Mouse (Mus musculus): Measurements from ENCODE around the gene Nhlrc2.
"Not testable (repeated sequence)": the region's sequence is repeated elsewhere in the genome, so short reads cannot be mapped to it uniquely, and the experiment has no call there.

Nhlrc2 gene

GRCm38 (mm10) chr19:56548230-56549032, at the start of gene Nhlrc2:
Gene Nhlrc2 (plus strand): TSS chr19:56548261.
- peak; percentile 76 for DNase-seq

GRCm38 (mm10) chr19:56503069-56503468, 45.0 kb upstream of the Nhlrc2 start:
- not testable (repeated sequence) for DNase-seq

GRCm38 (mm10) chr19:56503525-56503924, 44.5 kb upstream of the Nhlrc2 start:
- not testable (repeated sequence) for DNase-seq

- DNase-seq, result not testable (repeated sequence)
These were observed 36.9 kb upstream of the Nhlrc2 start for GRCm38 (mm10) chr19:56511207-56511606.

- DNase-seq, result not testable (repeated sequence)
These were observed 34.5 kb upstream of the Nhlrc2 start for GRCm38 (mm10) chr19:56513527-56513926.

GRCm38 (mm10) chr19:56519408-56519807, 28.7 kb upstream of the Nhlrc2 start:
- DNase-seq, result not testable (repeated sequence)

GRCm38 (mm10) chr19:56530529-56530928, 17.5 kb upstream of the Nhlrc2 start:
- DNase-seq, result not testable (repeated sequence)

GRCm38 (mm10) chr19:56531251-56531650, 16.8 kb upstream of the Nhlrc2 start:
- no peak for DNase-seq

- DNase-seq, result no peak
These were observed 14.6 kb upstream of the Nhlrc2 start for GRCm38 (mm10) chr19:56533291-56534071.

GRCm38 (mm10) chr19:56534337-56534736, 13.7 kb upstream of the Nhlrc2 start:
- no peak for DNase-seq

GRCm38 (mm10) chr19:56535064-56535463, 13.0 kb upstream of the Nhlrc2 start:
- DNase-seq, result no peak

GRCm38 (mm10) chr19:56535765-56536164, 12.3 kb upstream of the Nhlrc2 start:
- no peak for DNase-seq

GRCm38 (mm10) chr19:56543320-56543719, 4.7 kb upstream of the Nhlrc2 start:
- no peak for DNase-seq

GRCm38 (mm10) chr19:56544681-56545388, 3.2 kb upstream of the Nhlrc2 start:
- no peak for DNase-seq

GRCm38 (mm10) chr19:56546031-56546430, 2.0 kb upstream of the Nhlrc2 start:
- no peak for DNase-seq

GRCm38 (mm10) chr19:56547456-56548229, 418 bp upstream of the Nhlrc2 start, which contains the start of gene Dclre1a:
Gene Dclre1a (minus strand): TSS chr19:56548222.
- peak; percentile 65 for DNase-seq

GRCm38 (mm10) chr19:56549033-56549680, 1.1 kb downstream of the Nhlrc2 start:
- DNase-seq, result no peak

GRCm38 (mm10) chr19:56553177-56553576, 5.1 kb downstream of the Nhlrc2 start:
- DNase-seq, result no peak

GRCm38 (mm10) chr19:56555972-56556371, 7.9 kb downstream of the Nhlrc2 start:
- no peak for DNase-seq

- no peak for DNase-seq
These were observed 14.5 kb downstream of the Nhlrc2 start for GRCm38 (mm10) chr19:56562433-56563138.

- DNase-seq, result peak; percentile 75
These were observed 15.4 kb downstream of the Nhlrc2 start for GRCm38 (mm10) chr19:56563469-56563868.

All from right cerebral cortex, adult 18-20 months (tissue).